Mouse (Mus musculus): ENCODE results near the gene Tnxb. TPM values are rescaled to one million over a fixed set of nuclear protein-coding genes. Genes with fewer than 3 reads are reported as not detected.
"Not testable (repeated sequence)": the region's sequence is repeated elsewhere in the genome, so short reads cannot be mapped to it uniquely, and the experiment has no call there.

Tnxb gene
- polyA plus RNA-seq, 3 experiments from 2014 or later, result not detected

GRCm38 (mm10) chr17:34685120-34686110, 15.1 kb downstream of the Tnxb start:
- no peak for ATAC-seq

GRCm38 (mm10) chr17:34688889-34689288, 18.6 kb downstream of the Tnxb start:
- no peak for ATAC-seq

GRCm38 (mm10) chr17:34690458-34690857, 20.1 kb downstream of the Tnxb start:
- ATAC-seq, result no peak

GRCm38 (mm10) chr17:34692906-34693305, 22.6 kb downstream of the Tnxb start:
- ATAC-seq, result no peak

GRCm38 (mm10) chr17:34699575-34700408, 29.5 kb downstream of the Tnxb start:
- ATAC-seq, result no peak

GRCm38 (mm10) chr17:34700671-34701071, 30.3 kb downstream of the Tnxb start:
- no peak for ATAC-seq

- ATAC-seq, result not testable (repeated sequence)
These were observed 36.1 kb downstream of the Tnxb start for GRCm38 (mm10) chr17:34706476-34706875.

GRCm38 (mm10) chr17:34712951-34713350, 42.6 kb downstream of the Tnxb start:
- no peak for ATAC-seq

- not testable (repeated sequence) for ATAC-seq
These were observed 44.0 kb downstream of the Tnxb start for GRCm38 (mm10) chr17:34714181-34714907.

GRCm38 (mm10) chr17:34714908-34715445, 44.6 kb downstream of the Tnxb start:
- ATAC-seq, result not testable (repeated sequence)

GRCm38 (mm10) chr17:34715451-34715850, 45.1 kb downstream of the Tnxb start:
- ATAC-seq, result not testable (repeated sequence)

- ATAC-seq, result no peak
These were observed 45.9 kb downstream of the Tnxb start for GRCm38 (mm10) chr17:34716247-34716646.

GRCm38 (mm10) chr17:34717401-34717800, 47.1 kb downstream of the Tnxb start:
- ATAC-seq, result no peak

- not testable (repeated sequence) for ATAC-seq
These were observed 49.6 kb downstream of the Tnxb start for GRCm38 (mm10) chr17:34719886-34720285.

GRCm38 (mm10) chr17:34722238-34722637, 51.9 kb downstream of the Tnxb start:
- ATAC-seq, result not testable (repeated sequence)

- no peak for ATAC-seq
These were observed 52.7 kb downstream of the Tnxb start for GRCm38 (mm10) chr17:34723066-34723465.

- no peak for ATAC-seq
These were observed 57.6 kb downstream of the Tnxb start for GRCm38 (mm10) chr17:34727887-34728286.

- not testable (repeated sequence) for ATAC-seq
These were observed 58.8 kb downstream of the Tnxb start for GRCm38 (mm10) chr17:34729155-34729554.

GRCm38 (mm10) chr17:34729779-34730553, 59.6 kb downstream of the Tnxb start:
- not testable (repeated sequence) for ATAC-seq

- ATAC-seq, result not testable (repeated sequence)
These were observed 67.1 kb downstream of the Tnxb start for GRCm38 (mm10) chr17:34737466-34737865.

GRCm38 (mm10) chr17:34739708-34740107, 69.4 kb downstream of the Tnxb start:
- not testable (repeated sequence) for ATAC-seq
